Mouse (Mus musculus) urinary bladder, adult 18-20 months (tissue): ENCODE results near the gene Ccdc162.

ENCODE experiments used
- DNase-seq, 2 experiments: peaks; one replicate each; pipeline ENCODE4 v3.0.0; 2022; ENCODE audit warnings: low spot score in 2 of 2, mixed read lengths in 2 of 2

Ccdc162 gene

GRCm38 (mm10) chr10:41488877-41489276 is 227.6 kb downstream of the Ccdc162 start:
- DNase-seq = no peak
